Mouse (Mus musculus): ENCODE results near the gene Fam53b.

Fam53b gene

GRCm38 (mm10) chr7:132702492-132703070 is 111.1 kb downstream of the Fam53b start:
- no peak for DNase-seq

GRCm38 (mm10) chr7:132702024-132702423 is 111.7 kb downstream of the Fam53b start:
- no peak for DNase-seq

- no peak for DNase-seq
These were observed 112.3 kb downstream of the Fam53b start for GRCm38 (mm10) chr7:132701412-132701811.

- no peak for DNase-seq
These were observed 113.6 kb downstream of the Fam53b start for GRCm38 (mm10) chr7:132700107-132700506.

- no peak for DNase-seq
These were observed 114.0 kb downstream of the Fam53b start for GRCm38 (mm10) chr7:132699639-132700038.

DNA sequence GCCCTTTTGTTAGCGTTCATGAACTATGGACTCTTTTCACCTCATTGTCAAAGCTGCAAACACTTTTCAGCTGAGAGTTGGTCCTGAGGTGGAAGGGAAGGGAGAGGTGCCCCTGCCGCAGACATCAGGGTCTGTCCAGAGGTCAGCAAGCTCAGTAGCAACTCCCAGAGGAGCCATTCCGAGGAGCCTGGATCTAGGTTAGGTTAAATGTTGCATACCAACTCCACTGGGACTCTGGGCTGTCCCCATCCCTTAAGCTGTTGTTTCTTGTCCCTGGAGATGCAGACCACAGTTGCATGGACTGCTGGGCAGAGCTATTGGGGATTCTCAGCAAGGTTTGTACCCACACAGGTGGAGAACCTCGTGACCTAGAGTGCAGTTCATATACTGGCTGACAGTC is 114.5 kb downstream of the Fam53b start:
- no peak for DNase-seq

GRCm38 (mm10) chr7:132698737-132699136 is 114.9 kb downstream of the Fam53b start:
- no peak for DNase-seq

- DNase-seq, result no peak
These were observed 116.4 kb downstream of the Fam53b start for GRCm38 (mm10) chr7:132697258-132697796.

GRCm38 (mm10) chr7:132693561-132693960 is 120.1 kb downstream of the Fam53b start:
- peak; percentile 77 for DNase-seq

DNA sequence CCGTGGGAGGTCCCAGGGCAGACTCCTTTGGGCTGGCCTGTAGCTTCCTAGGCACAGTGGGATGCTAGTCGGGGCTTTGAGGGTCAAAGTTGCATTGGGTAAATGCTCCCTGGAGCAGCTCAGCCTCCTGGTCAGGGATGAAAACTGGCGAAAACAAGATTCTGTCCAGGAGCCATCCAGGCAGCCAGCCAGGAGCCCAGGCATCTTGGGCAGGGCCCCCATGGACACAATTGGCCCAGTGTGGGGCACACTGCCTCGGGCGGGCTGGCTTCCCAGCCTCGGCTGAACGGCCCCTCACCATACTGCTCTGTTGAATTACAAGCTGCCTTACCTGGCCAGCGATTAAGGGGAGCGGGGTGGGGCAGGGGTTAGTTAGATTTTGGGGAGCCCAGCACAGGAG is 121.0 kb downstream of the Fam53b start:
- peak; percentile 70 for DNase-seq

DNA sequence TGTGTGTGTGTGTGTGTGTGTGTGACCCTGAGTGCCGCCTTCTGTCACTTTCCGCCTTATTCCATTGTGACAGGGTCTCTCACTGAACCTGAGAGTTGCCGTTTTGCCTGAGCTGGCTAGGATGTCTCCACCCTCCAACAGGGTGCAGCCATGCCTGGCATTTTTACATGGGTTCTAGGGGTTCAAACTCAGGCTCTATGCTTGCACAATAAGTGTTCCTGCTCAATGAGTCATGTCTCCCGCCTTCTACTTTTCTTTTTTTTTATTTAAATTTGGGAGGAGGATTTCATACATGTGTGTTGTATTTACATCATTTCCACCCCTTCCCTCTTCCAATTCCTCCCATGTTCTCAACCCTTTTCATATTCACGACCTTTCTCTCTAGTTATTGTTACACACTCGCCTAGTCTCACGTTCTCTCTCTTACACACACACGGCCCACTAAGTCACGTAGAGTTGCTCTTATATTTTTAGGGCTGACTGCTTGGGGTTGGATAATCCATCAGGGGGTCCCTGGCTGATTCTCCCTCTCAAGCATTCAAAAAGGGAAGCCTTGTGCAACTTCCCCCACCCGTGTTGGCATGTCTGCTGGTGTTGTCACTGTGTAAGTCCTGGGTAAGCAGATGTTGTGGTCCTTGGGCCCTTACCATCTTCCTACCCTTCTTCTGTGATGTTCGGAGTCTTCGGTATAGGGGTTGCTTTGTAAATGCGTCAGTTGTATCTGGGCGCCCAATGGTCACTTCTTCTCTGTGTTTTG is 122.8 kb downstream of the Fam53b start:
- DNase-seq, result no peak

- no peak for DNase-seq
These were observed 124.0 kb downstream of the Fam53b start for GRCm38 (mm10) chr7:132689722-132690121.

- DNase-seq, result no peak
These were observed 125.0 kb downstream of the Fam53b start for GRCm38 (mm10) chr7:132688721-132689120.

DNA sequence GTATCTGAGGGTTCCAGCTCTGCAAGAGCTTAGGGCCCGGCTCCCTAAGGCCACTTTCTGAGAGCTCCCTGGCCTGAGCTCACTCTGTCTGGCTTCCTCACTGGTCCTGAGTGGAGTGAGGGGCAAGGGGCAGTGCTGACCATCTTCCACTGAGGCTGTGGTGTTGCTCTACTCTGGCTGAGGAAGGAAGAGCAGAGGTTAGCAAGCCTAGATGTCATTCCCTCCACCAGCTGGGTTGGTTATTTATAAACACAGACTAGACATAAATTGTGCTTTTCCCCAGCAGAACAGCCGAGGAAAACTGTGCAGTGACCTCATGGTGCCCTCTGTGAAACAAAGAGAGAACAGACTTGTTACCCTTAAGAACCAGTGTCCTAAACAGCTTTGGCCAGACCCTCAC is 125.8 kb downstream of the Fam53b start:
- DNase-seq, result peak; percentile 44

GRCm38 (mm10) chr7:132686515-132686914 is 127.2 kb downstream of the Fam53b start:
- DNase-seq, result no peak

DNA sequence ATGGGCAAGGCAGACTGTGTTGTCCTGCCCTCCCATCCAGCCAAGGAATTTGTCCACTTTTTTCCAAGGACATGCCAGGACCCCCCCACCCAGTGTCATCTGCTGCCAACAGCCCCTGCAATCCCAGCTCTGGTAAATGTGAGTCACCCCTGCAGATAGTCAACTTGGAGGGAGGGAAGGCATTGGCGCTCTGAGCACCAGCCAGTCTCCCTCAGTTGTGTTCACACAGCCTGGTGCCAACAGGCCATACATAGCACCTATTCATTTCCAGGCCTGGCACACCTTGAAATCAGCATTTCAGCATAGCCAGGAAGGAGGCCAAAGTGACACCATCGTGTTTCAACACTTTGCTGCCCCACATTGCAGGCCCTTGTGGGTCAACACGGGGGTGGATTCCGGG is 129.8 kb downstream of the Fam53b start:
- DNase-seq, result no peak

DNA sequence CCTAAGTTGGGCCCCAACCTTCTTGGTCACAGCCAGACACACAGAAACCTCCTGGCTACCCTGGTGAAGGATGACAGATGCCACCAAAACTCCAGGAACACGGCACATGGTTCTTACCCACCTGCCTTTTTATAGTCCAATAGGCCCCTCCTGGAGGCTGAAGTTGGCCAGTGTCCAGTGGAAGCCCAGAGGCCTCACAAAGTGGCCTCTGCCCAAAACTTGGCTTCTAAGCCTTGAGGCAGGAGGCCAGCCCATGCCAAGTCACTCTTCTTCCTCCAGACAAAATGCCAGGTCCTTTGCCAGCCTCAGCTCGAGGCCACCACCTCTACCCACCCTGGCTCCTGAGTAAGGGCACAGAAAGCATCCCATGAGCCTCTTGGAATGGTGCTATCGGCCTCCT is 130.8 kb downstream of the Fam53b start:
- DNase-seq, result no peak

GRCm38 (mm10) chr7:132682336-132682735 is 131.3 kb downstream of the Fam53b start:
- no peak for DNase-seq

GRCm38 (mm10) chr7:132681831-132682230 is 131.9 kb downstream of the Fam53b start:
- DNase-seq, result no peak

DNA sequence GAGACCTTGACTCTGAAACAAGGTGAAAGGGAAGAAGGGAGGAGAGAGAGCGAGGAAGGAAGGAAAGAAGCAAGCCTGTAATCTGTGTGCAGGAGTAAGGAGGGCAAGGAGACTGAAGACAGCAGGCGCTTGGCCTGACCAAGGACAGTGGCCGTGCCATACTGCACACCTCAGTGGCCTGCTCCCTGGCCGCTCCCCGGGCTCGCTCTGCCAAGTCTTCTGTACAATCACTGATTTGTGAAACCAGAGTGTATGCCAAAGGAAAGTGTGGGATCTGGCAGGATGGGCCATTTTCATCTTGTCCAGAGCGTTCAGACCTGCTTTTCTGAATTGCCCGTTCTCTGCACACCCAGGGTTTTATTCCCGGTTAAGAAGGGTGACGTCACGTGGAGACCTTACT is 132.4 kb downstream of the Fam53b start:
- no peak for DNase-seq

DNA sequence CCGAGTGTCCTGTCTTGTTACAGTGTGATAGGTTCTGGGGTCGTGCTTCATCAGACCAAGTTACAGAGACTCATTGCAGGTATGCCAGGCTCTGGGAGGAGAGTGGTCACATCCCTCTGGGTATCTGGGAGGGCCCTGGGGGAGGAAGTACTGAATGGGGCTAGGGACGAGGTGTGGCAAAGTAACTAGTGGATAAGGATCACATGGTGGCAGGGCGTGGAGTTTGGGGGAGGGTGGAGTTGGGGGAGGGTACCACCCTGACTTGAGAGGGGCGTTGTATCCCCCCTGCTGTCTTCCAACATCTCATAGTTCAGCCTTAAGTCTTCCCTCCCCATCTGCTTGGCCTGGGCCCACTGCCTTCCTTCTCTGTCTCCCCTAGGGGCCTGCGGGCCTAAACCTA is 134.1 kb downstream of the Fam53b start:
- no peak for DNase-seq

- no peak for DNase-seq
These were observed 134.6 kb downstream of the Fam53b start for GRCm38 (mm10) chr7:132679117-132679516.

- no peak for DNase-seq
These were observed 137.8 kb downstream of the Fam53b start for GRCm38 (mm10) chr7:132675922-132676321.

- peak; percentile 67 for DNase-seq
These were observed 139.5 kb downstream of the Fam53b start for GRCm38 (mm10) chr7:132673931-132674755.
